Mouse (Mus musculus): ENCODE results near the gene Plp2.

DNA sequence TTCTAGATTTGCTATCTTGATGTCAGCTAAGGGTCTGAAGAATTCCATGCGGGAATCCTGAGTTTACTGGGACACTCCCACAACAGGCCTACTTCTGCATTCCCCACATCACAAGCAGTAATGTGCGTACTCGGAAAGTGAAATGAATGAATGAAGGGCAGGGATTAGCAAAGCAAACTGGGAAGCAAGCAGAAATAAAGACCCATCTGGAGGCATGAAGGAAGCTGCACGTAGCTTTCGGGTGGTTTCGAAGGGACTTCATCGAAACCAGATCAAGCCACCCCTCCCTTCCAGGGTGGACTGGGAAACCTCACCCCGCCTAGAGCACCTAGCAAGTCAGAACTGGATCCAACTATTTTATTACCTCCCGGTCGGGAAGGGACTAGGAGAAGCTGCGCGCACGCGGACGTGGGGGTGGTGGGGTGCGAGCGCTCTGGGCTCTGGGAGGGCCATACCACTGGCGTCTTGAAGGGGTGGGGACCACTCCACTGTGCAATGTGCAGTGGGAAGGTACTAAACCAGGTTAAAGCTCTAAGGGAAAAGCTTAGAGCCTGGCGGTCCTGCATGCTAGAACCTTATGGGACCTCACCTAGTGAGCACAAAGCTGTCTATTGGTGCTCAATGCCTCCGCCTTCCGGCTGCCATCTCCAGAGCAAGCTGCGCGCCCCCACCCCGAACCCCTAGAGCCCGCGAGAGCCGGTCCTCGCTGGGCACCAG lies 3.3 kb upstream of the Plp2 start:
- TF ChIP-seq POLR2A (IDR thresholded peaks at IDR 0.05; ENCODE audit: borderline replicate concordance, low read depth, low read length) (no peak), CTCF (IDR thresholded peaks at IDR 0.05; ENCODE audit: low read depth, low read length) (no peak)
